Mouse (Mus musculus): ENCODE results near the gene Znrf3.
A peak's percentile ranks its signal among the peaks of the same experiment; 100 is the strongest.

Znrf3 gene

DNA sequence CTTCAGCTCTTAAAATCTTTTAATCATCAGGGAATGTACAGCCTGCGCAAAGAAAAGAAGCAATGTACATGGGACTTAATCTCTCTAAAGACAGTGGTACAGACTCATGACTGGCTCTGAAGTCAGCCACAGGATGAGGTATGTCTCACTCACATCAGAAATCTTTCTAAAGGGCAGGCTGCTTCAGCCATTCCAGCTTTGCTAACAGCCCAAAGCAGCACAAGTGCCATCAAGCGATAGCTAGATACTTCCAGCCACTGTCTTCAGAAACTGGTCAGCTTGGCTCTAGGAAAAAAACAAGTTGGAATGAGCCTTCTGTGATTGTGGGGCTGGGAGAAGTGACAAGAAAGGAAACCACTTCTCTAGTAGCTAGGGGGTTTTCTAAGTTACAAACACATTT is 7.0 kb downstream of the Znrf3 start:
- no peak for DNase-seq (ENCODE audit: low read depth)

DNA sequence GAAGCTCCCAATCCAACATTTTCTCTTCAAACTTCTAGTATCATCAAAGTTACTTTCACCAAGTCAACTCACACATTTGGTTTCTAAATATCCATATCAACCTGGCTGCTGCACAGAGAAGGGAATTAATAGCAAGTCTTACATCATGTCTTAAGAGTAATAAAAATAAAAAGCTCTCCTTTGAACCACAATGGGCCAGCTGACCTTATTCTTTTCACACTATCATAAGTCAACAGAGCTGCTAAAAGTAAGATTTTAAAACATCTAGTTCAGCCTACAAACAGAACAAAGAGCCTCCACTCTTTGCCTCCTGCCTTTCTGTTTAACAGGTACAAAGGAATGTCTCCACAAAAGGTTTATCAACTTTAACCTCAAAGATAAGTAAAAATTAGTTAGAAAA is 7.7 kb downstream of the Znrf3 start:
- DNase-seq (ENCODE audit: low read depth) = no peak

DNA sequence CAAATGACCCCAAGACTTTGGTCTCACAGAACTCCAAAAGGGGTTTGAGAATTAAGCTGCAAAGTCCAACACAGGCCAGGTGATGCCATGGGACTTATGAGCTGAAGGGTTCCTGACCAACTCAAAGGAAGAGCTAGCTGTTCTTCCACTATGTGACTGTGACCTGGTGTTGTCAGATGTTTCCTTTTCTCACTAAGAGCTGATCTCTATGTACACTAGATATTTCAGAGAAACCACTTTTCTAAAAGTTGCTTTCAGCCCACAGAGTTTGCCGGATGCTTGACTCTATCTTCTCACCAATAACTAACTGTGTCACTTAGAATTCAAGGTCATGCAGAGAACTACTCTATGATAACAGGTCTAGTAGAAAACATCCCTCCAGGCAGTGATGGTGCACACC is 9.2 kb downstream of the Znrf3 start:
- no peak for DNase-seq (ENCODE audit: low read depth)

DNA sequence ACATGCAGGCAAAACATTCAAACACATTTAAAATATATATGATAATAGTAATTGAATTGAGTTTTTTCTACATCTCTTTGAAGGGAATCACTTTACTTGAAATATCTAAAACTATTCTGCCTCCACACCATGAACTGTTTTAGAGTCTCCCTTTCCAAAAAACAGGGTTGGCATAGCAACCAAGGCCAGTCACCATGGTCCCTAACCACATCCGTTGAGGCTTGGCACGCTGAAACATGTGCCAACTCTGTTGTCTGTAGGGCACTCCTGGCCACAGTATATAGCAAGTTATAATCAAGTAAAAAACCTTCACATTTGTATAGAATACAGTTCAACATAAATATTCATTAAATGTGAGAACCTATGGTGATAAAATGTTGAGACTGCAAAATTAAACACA is 12.3 kb downstream of the Znrf3 start:
- DNase-seq (ENCODE audit: low read depth) = no peak

DNA sequence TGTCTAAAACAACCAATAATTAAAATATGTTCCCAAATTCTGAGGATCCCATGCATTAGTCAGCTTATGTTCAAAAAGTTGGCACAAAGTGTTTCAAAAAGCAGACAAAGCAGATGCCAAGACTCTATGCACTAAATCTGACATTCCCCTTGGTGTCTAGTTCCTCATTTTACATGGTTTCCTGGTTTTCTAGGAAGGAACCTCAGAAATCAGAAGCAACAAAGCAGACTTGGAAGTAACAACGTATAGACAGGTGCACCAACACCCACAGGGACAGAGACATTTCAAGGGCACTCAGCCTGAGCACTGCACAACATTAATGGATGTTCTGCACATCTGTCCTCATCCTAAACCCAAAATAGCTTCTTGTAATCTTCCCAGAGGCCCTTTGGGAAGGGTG is 13.8 kb downstream of the Znrf3 start:
- DNase-seq (ENCODE audit: low read depth) = no peak

DNA sequence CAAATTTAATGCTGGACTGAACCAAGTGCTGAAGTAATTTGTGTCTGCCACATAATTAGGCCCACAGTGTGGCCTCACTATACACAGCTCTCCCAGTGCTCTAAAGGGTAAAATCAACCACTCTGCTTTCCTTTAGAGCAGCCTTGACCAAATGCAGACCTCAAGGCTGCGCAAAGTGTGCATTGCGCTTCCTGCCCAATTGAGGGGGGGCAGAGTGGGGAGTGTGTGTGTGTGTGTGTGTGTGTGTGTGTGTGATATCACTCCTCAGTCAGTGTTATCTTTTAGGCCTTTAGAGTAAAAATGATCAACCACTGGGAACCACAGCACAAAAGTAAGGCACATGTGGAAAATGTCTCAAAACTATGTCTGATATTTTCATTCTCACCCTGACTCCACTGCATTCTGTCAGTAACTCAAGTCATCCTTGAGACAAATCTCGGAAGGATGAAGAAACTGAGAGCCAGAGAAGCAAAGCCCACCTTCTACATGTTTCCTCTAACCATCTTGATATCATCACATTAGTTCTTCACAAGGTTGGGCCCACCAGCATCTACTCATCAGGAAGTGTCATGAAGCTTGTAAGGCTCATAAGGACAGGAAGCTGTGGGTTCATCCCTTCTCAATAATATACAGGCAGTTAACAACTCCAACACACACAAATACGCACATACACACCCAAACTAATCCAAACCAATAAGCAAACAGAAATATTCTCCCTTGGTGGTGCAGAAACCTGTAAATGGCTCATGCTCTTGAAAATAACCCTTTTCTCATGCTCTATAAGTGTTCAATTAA is 15.1 kb downstream of the Znrf3 start:
- DNase-seq (ENCODE audit: low read depth) = no peak

DNA sequence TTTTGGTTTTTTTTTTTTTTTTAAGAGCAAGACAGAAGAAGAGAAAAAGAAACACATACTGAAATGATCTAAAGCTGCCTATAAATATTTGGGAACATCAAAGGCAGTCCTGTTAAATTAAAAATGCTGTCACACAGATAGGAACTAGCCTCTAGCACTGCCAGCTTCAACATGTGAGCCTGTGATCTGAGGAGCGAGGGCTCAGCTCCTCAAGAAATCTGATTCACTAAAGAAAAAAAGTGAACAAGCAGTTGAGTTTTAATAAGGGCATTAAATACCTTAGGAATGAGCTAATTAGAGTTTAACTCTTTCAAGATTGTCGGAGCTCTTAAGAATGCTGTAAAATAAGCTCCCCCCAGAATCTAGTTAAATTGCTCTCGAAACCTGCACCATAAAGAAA is 17.4 kb downstream of the Znrf3 start:
- DNase-seq (ENCODE audit: low read depth) = no peak

DNA sequence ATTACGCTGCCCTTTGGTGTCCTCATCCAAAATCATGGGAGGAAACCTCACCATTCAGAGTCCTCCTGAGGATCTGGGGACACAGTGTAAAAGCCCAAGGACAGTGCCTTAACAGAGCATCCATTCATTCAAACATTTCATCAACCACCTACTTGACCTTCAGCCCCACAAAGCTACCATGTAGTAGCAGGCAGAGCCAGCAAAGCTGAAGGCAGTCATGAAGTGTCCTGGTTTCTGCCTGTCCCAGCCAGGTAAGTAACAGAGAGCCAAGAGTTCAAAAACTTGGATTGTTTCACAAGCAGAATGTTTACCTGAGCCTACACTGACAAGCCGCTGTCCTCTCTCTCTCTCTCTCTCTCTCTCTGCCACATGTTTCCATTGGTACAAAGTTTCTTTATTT is 18.3 kb downstream of the Znrf3 start:
- DNase-seq (ENCODE audit: low read depth) = no peak

DNA sequence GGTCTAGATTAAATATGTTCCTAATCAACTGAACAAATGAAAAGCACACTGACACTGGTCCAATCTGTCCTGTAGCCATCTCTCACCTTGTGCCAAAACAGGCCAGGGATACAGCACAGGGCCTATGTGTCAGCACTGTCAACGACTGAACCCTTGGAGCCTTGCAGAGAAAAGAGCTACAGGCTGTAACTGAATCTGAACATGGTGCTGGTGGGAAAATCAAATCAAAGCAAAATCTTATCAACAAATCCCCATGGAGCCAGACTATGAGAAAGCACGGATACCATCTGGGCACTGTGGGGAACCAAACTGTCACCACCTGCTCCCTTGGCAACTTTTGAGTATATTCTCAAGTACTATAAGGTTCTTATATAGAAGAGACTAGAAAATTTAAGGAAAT is 19.5 kb downstream of the Znrf3 start:
- no peak for DNase-seq (ENCODE audit: low read depth)

DNA sequence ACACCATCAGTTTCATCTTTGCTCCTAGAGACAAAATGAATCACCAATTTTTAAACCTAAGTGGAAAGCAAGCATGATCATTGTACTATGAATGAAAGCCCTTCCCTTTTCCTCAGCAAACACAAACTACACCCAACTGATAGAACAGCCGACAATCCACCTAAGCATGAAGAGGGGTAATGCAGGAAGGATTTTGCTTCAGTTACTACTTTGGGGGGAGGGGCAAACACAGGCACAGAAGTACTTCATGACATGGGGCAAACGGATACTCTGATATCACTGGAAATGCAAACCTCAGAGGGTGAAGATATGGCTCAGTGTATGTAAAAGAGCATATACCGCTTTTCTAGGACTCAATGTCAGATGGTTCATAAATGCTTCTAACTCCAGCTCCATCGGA is 20.5 kb downstream of the Znrf3 start:
- no peak for DNase-seq (ENCODE audit: low read depth)

DNA sequence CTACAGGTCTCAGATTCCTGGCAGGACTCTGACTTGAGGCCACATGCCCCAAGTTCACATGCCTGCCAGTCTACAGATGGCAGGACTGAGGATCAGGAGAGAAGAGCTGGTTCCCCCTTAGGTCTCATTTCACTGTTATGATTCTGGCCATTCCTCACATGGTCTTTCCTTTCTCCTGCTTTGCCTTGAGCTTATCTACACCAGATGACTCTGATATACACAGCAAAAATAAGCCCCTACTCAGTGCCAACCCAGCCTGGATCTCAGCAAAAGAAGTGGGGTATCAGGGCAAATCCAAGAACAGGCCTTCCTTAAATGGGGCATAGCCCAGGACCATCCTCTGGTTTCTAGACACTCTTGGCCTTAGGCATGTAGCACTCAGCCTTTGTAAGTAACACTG is 21.6 kb downstream of the Znrf3 start:
- no peak for DNase-seq (ENCODE audit: low read depth)

DNA sequence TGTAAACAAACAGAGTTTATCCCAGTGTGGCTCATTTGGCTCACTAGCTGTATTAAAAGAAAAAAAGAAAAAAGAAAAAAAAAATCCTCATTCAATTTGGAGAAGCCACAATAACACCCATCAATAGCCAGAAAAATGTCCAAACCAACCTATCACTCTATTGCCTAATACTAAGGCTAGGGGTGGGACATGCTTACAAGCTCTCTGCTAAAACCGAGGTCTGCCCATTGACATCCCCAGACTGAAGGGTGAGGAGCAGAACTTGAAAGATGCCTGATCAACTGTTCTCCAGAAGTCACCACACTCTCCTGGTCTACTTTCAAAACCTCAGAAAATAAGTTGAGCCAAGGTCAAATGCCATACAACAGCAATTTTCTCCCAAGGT is 22.4 kb downstream of the Znrf3 start:
- DNase-seq (ENCODE audit: low read depth) = no peak

DNA sequence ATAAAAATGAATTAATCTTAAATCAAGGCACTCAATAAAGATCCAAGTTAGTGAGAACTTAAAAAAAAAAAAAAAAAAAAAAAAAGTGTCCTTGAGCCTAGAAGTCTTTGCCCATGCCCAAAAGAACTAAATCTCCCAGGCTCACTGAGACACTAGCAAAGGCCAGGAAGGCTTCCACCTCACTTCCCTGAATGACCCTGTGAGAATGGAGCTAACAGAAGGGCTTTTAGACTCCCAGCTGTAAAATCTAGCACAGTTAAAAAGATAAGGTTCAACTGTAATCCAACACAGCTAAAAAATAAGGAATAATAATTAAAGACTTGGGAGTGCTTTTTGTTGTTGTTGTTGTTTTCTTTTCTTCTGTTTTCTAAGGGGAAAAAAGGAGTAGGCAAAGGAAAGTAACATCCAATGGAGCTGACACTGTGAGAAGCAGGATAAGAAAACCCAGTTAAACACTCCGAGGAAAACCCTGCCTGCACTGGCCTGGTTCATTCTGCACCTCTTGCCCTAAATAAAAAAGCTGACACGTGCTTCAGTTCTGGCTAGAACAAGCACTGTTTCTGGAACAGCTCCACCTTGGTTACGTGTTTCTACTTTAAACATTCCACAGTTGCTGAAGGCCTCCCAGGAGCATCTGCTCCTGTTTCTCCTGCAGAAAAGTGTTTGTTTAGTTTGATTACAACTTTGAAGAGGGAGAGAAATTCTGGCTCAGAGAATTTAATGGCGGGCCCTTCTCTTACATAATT is 23.0 kb downstream of the Znrf3 start:
- peak; percentile 51 for DNase-seq (ENCODE audit: low read depth)

DNA sequence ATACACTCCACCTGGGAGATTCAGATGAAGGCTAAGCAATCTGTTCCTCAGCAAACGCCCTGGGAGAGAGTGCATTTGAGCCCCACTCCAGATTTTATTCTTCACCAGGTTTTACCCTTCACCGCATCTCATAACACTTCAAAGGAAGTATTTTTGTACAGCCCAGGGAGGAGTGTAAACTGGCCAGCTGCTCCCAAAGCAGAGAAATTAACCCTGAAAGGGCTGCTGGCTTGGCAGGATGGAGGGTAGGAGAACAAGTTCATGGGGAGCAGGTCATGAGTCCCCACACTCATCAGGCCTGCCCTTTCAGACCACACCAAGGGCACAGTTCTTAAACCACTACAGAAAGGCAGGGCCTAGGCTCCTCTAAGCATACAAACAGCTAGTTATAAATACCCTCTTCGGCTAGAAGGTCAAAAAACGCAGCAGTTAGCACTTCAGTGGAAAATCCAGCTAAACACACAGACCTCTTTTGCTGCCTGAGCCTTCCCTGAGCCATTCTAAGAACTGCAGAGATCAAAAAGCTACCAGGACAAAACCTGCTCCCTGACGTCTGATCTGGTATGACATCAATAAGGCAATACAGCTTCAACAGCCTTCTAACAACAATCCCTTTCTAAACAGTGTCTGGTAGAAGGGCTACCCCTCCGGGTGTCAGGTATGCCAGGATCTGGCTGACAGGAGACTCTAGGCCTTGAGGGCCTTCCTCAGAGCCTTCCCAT is 28.9 kb downstream of the Znrf3 start:
- no peak for DNase-seq (ENCODE audit: low read depth)

DNA sequence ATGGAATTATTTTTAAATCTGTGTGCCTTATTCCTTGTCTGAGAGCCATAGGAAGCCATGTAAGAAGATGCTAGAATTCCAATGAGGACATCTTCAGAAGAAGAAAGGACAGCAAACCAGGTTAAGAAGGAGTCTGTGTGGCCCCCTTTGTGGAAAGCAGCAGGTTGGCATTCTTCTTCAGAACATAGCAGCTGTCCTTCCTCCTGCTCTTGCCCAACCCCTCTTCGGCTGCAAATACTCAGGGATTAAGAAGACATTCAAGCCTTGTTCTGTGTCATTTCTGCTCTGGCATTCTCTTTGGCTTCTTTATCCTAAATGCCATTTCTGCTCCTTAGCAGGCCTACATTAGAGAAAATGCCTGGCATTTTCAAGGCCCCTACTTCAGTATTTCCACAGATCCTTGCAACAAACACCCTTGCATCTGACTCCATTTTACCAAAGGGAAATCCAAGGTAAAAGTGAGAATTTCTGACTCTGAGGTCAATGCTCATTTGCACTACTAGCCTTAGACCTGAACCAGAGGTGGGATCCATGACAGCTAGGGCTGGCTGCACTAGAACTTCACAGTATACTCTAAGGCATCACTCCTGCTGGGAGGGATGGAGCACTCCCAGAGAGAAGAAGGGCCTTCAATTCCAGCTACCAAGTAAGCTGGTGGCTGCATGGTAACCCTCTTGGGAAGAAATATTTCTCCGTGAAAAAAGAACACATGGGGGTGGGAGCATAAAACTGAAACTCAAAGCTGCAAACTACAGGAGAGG is 29.6 kb downstream of the Znrf3 start:
- no peak for DNase-seq (ENCODE audit: low read depth)

DNA sequence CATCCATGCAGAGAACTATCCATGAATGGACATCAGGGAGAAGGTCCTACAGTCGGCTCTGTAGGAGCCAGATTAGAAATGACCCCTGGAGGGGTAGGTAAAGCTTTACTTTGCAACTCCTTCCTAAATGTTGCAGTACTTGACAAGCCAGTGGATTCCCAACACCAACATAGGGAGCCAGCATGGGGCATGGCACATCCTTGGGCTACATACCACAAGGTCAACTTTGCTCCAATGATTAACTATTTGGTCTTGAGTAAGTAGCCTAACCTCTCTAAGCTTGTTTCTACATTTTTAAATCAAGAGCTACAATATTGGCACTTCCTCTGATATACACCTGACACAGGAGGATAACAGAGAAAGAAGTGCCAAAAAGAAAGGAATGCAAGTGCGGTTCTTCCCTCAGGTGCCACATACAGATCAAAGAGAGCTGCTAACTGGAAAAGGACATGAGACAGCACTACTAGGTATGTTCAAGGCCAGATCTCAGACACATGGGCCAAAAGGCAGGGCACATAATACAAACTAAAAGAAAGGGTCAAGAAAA is 31.9 kb downstream of the Znrf3 start:
- DNase-seq (ENCODE audit: low read depth) = no peak

DNA sequence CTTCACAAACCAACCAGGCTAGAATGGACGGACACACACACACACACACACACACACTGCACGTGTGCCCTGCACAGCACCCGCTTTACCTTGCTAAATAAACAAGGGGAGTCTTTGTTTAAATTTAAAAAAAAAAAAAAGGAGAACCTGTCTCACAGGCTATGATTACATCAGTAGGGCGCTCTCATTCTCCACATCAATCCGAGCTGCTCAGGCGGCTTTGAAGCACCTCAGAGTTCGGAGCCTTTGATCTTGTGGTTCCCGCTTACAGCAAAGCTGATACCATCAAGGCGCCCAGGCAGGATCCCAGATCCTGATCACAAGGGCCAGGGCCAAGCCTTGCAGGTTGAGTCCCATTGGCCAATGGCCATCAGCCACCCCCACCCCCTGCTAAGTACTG is 33.1 kb downstream of the Znrf3 start:
- no peak for DNase-seq (ENCODE audit: low read depth)

DNA sequence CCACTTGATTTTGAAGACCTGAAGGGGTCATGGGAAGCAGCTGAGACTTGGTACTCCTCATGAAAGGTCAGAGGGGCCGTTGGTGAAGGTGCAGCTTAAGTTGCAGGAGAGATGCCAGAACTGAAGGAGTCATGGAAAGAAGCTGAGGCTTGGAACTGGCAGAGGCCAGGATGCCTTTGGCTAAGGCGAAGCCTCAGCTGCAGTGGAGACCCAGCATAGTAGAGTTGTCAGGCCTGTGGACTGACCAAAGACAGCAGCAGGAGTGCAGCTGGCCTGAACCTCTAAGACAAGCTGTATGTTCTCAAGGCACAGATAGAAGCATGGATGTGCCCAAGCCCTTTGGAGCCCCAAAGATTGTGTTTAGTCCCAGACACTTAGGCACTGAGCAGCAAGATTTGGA is 40.5 kb downstream of the Znrf3 start:
- DNase-seq (ENCODE audit: low read depth) = no peak

DNA sequence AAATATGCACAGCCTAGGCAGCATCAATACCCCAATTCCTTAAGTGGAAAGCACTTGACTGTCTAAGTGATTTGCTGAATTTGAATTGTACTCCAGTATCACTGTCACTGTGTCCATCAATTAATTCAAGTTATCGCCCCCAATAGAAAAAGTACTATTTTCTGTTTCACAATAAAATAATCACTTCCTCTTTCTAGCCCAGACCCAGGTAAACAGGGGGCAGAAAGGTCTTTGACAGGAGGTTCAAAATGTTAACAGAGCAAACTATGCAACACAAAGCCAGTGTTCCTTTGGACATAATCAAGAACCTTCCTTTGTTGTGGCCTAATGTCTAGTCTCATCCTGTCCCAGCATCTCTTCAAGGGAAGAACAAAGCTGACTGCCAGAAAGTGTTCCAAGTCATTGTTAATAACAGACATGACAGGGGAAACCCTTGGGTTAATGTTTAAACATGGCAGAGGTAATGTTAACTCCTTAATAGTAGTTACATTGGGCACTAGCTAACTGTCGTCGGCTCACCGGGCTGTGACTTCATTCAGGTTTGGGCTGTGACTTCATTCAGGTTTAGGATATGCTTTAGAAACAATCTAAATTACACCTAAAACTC is 42.4 kb downstream of the Znrf3 start:
- no peak for DNase-seq (ENCODE audit: low read depth)

DNA sequence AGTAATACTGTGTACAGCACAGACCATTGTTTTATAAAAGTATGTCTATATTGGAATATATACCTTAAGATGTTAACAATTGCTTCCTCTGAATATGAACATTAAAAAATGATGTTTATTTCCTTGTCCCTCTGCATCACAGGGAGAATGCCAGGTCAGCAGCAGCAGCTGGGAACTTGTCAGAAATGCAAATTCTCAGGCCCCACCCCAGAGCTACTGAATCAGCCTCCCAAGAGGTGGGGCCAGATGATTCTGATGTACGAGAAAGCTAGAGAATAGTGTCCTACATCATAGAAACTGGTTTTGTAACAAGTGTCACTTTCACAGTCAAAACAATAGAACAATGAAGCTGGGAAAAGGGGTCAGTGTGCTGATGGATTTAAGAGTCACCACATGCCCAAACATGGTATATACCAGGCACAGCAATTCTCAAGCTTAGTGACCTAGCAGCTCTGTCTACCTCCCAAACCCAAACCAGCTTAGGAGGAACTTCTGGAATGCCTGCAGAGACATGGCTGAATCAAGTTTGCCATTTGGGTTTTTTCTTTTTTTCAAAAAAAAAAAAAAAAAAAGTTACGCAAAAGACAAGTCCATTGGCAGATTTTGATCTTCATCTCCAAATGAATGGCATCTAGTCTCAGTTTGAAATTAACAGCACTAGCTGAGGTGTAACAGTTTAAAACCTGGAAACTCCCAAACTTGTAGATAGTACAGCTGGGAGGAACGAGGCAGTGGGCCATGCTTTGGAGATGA is 46.2 kb downstream of the Znrf3 start:
- no peak for DNase-seq (ENCODE audit: low read depth)

Measured in fibroblast of lung, adult 2 months (primary cell).